Mouse (Mus musculus): ENCODE results near the gene Eps8. TPM values are rescaled to one million over a fixed set of nuclear protein-coding genes. Genes with fewer than 3 reads are reported as not detected.
A peak's percentile ranks its signal among the peaks of the same experiment; 100 is the strongest.

Eps8 gene
- polyA plus RNA-seq, 1 experiment from 2014 or later, result 8.4 TPM

- no peak for DNase-seq (ENCODE audit: low spot score)
Measured at GRCm38 (mm10) chr6:137664936-137665335, 10.3 kb upstream of the Eps8 start.

- DNase-seq (ENCODE audit: low spot score), result no peak
Measured at GRCm38 (mm10) chr6:137661583-137662365, 7.1 kb upstream of the Eps8 start.

- DNase-seq (ENCODE audit: low spot score), result no peak
Measured at GRCm38 (mm10) chr6:137658426-137659088, 3.9 kb upstream of the Eps8 start.

- no peak for DNase-seq (ENCODE audit: low spot score)
Measured at GRCm38 (mm10) chr6:137657203-137657602, 2.5 kb upstream of the Eps8 start.

- DNase-seq (ENCODE audit: low spot score), result no peak
Measured at GRCm38 (mm10) chr6:137649528-137649927, 5.1 kb downstream of the Eps8 start.

GRCm38 (mm10) chr6:137649068-137649480, 5.6 kb downstream of the Eps8 start:
- peak; percentile 60 for DNase-seq (ENCODE audit: low spot score)

GRCm38 (mm10) chr6:137648110-137649067, 6.3 kb downstream of the Eps8 start:
- no peak for DNase-seq (ENCODE audit: low spot score)

- DNase-seq (ENCODE audit: low spot score), result no peak
Measured at GRCm38 (mm10) chr6:137647646-137648045, 7.0 kb downstream of the Eps8 start.

GRCm38 (mm10) chr6:137646726-137647125, 8.0 kb downstream of the Eps8 start:
- no peak for DNase-seq (ENCODE audit: low spot score)

GRCm38 (mm10) chr6:137644893-137645292, 9.8 kb downstream of the Eps8 start:
- DNase-seq (ENCODE audit: low spot score), result no peak

- DNase-seq (ENCODE audit: low spot score), result no peak
Measured at GRCm38 (mm10) chr6:137643814-137644213, 10.9 kb downstream of the Eps8 start.

GRCm38 (mm10) chr6:137641642-137642041, 13.0 kb downstream of the Eps8 start:
- DNase-seq (ENCODE audit: low spot score), result no peak

- DNase-seq (ENCODE audit: low spot score), result no peak
Measured at GRCm38 (mm10) chr6:137638834-137639567, 15.7 kb downstream of the Eps8 start.

GRCm38 (mm10) chr6:137637443-137637842, 17.2 kb downstream of the Eps8 start:
- DNase-seq (ENCODE audit: low spot score), result no peak

- no peak for DNase-seq (ENCODE audit: low spot score)
Measured at GRCm38 (mm10) chr6:137636131-137636530, 18.5 kb downstream of the Eps8 start.

GRCm38 (mm10) chr6:137633626-137634025, 21.1 kb downstream of the Eps8 start:
- DNase-seq (ENCODE audit: low spot score), result no peak

GRCm38 (mm10) chr6:137633121-137633520, 21.6 kb downstream of the Eps8 start:
- no peak for DNase-seq (ENCODE audit: low spot score)

GRCm38 (mm10) chr6:137630387-137630786, 24.3 kb downstream of the Eps8 start:
- no peak for DNase-seq (ENCODE audit: low spot score)

GRCm38 (mm10) chr6:137629603-137630231, 25.0 kb downstream of the Eps8 start:
- DNase-seq (ENCODE audit: low spot score), result no peak

- no peak for DNase-seq (ENCODE audit: low spot score)
Measured at GRCm38 (mm10) chr6:137628715-137629114, 26.0 kb downstream of the Eps8 start.
